Mouse (Mus musculus): ENCODE measurements at regions not wholly inside any gene's neighbourhood (a gene's known extent, or its start where the extent isn't known, plus 50 kb on each side); places are given as distances from the start of the nearest gene placed in this dataset.
"Not testable (repeated sequence)": the region's sequence is repeated elsewhere in the genome, so short reads cannot be mapped to it uniquely, and the experiment has no call there.

- peak; percentile 20; the same call in 1 of the 2 replicates for TF ChIP-seq CTCF (IDR thresholded peaks at IDR 0.05; ENCODE audit: control insufficient read depth, insufficient read depth, low read length)
- TF ChIP-seq POLR2A (IDR thresholded peaks at IDR 0.05; ENCODE audit: borderline replicate concordance, control insufficient read depth, low read depth, low read length), result not testable (repeated sequence)
These were observed 106.2 kb upstream of the Asap2 start for GRCm38 (mm10) chr12:20884104-20884503.

All from bone marrow, adult 2 months (tissue).